Mouse (Mus musculus) left cerebral cortex, adult 2 months (tissue): ENCODE measurements around the gene Fancd2. TPM values are rescaled to one million over a fixed set of nuclear protein-coding genes. Genes with fewer than 3 reads are reported as not detected.

Source experiments
- DNase-seq, 2 experiments: peaks; one replicate each; pipeline ENCODE4 v3.0.0; 2021 to 2022; ENCODE audit warnings: low spot score in 2 of 2, mixed read lengths in 1 of 2; ENCODE audit errors: extremely low spot score in 1 of 2
- H3K27ac ChIP-seq: fragments of 200-600 bp; 2 replicates; pipeline ENCODE4 v1.8.1; 2022
- H3K4me3 ChIP-seq: fragments of 200-600 bp; 2 replicates; pipeline ENCODE4 v1.8.1; 2022
- CTCF ChIP-seq: fragments of 200-600 bp; IDR thresholded peaks from 2 replicates; pipeline ENCODE4 v1.8.1; 2022; ENCODE audit warnings: antibody characterized with exemption, mild to moderate bottlenecking, moderate library complexity
- intact Hi-C: fragments of 180-260 bp; cut with DNase I; formaldehyde crosslinking; loops from one replicate; pipeline ENCODE4 v1.15.1; 2025
- total RNA-seq, 2 experiments: library from RNA; stranded (reverse); gene quantifications; 2 replicates each; pipeline ENCODE4 v1.2.3; 2021

Fancd2 gene
- total RNA-seq, 2 experiments from 2014 or later = 2.1 to 2.2 TPM

- no peak for TF ChIP-seq CTCF
- peak within 1 kb of the TSS; percentile 95 for H3K27ac ChIP-seq
- peak; percentile 77 to 80 for DNase-seq
- intact Hi-C loops = loop anchor here (2.0 to 5.0 kb wide), 2 partner anchors 107 to 121 kb away; partner anchors contain the start of gene Vhl
- peak within 1 kb of the TSS; percentile 76 for H3K4me3 ChIP-seq
These were observed 29.9 kb upstream of the Fancd2 start, which contains the start of gene Prrt3 for GRCm38 (mm10) chr6:113501388-113502084. Prrt3 (minus strand) TSS chr6:113501931.

- TF ChIP-seq CTCF = no peak
- Histone ChIP-seq H3K4me3 (no peak overlapping the region), H3K27ac (no peak overlapping the region)
- DNase-seq = no peak
- intact Hi-C loops = loop anchor here (5.0 kb wide), 1 partner anchor 120 kb away; the partner anchor contains the start of gene Vhl
These were observed 28.7 kb upstream of the Fancd2 start for GRCm38 (mm10) chr6:113502801-113503200.

DNA sequence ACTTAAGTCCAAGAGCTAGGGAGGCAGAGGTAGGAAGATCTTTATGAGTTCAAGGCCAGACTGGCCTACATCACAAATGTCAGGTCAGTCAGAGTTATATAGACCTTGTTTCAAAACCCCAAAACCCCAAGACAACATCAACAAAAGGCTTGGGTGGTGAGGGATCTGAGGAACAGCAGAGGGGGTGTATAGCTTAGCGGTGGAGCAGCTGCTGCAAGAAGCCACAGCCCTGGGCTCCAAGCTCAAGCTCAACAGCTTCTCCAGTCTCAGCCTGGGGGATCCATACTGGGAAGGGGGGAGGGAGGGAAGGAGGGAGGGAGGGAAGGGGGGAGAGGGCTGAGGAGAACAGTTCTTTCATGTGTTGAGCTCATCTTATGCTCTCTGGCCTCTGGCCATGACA lies 25.8 kb upstream of the Fancd2 start:
- TF ChIP-seq CTCF = no peak
- DNase-seq = no peak
- intact Hi-C loops = no loop called here
- no peak overlapping the region for H3K27ac ChIP-seq
- no peak overlapping the region for H3K4me3 ChIP-seq

DNA sequence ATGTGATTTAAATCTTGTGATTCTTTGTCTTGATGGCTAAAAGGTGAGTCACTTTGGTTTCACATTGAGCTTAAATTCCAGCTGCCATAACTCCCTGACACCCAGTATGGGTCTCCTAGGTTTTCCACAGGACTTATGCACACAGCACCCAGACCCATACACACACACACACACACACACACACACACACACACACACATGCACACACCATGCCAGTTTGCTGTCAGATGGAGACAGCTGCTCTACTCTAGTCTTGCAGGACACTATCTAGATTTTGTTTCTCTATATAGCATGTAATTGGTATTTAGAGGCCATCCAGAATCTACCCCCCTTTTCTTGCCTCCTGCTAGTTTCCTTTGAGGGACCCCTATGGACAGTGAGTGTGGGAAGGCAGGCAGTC lies 24.4 kb upstream of the Fancd2 start:
- intact Hi-C loops = no loop called here
- Histone ChIP-seq H3K27ac (no peak overlapping the region), H3K4me3 (no peak overlapping the region)
- no peak for TF ChIP-seq CTCF
- no peak for DNase-seq

- no peak for TF ChIP-seq CTCF
- H3K27ac ChIP-seq = no peak overlapping the region
- H3K4me3 ChIP-seq = no peak overlapping the region
- no peak for DNase-seq
- intact Hi-C loops = no loop called here
These were observed 23.1 kb upstream of the Fancd2 start for GRCm38 (mm10) chr6:113508272-113508946.

- no peak overlapping the region for H3K27ac ChIP-seq
- DNase-seq = no peak
- H3K4me3 ChIP-seq = no peak overlapping the region
- intact Hi-C loops = no loop called here
- no peak for TF ChIP-seq CTCF
These were observed 22.6 kb upstream of the Fancd2 start for GRCm38 (mm10) chr6:113508947-113509280.

DNA sequence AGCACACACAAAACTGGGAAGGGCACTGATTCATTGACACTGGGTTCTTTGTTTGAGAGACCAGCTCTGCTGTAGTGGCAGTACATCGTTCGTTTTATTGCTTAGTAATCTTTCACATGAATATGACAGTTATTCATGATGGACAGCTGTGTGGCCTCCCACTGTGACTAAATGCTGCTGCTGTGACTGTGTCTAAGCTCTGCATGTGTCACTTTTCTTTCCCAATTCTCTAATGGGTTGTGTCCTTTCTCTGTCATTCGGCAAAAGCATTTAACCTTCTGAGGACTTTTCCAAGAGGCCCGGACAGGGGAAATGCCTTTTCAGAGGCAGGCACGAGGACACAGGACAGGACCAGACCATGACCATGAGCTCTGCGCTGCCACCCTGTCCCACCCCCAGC lies 17.5 kb upstream of the Fancd2 start:
- no peak overlapping the region for H3K27ac ChIP-seq
- intact Hi-C loops = no loop called here
- TF ChIP-seq CTCF = no peak
- DNase-seq = no peak
- no peak overlapping the region for H3K4me3 ChIP-seq

GRCm38 (mm10) chr6:113514600-113514999 lies 16.9 kb upstream of the Fancd2 start:
- Histone ChIP-seq H3K4me3 (no peak overlapping the region), H3K27ac (no peak overlapping the region)
- DNase-seq = no peak
- intact Hi-C loops = no loop called here
- TF ChIP-seq CTCF = no peak

DNA sequence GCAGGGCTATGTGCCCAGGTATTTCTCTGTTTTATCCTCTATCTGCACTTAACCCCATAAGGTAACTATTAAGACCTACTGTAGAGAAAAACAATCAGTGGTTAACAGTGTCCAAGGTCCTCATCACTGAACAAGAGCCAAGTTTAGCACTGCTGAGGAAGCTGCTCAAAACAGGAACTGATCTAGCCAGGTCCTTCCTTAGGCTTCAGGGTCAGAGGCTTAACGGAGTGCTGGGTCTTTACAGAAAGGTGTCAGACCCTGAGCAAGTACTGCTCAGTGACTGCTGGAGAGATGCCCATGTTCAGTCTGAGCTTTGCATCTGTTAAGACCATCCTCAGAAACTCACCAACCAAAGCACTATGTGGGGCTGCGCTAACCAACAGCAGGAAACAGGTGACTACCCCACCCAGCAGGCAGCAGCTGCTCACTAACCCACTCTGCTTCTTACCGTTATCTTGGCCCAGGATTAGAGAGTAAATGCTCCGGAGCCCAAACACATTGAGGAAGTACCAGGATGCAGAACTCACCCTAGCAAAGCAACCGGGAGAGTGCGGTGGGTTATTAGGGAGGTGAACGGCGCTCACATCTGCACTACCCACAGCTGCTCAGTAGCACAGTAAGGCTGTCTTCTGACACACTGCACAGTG lies 13.9 kb upstream of the Fancd2 start:
- Histone ChIP-seq H3K27ac (no peak overlapping the region), H3K4me3 (no peak overlapping the region)
- intact Hi-C loops = no loop called here
- no peak for DNase-seq
- no peak for TF ChIP-seq CTCF

GRCm38 (mm10) chr6:113522310-113522709 lies 9.2 kb upstream of the Fancd2 start:
- no peak for DNase-seq
- TF ChIP-seq CTCF = no peak
- intact Hi-C loops = loop anchor here (2.0 kb wide), 1 partner anchor 92 kb away; no protein-coding TSS in a partner anchor
- Histone ChIP-seq H3K4me3 (no peak overlapping the region), H3K27ac (no peak overlapping the region)

GRCm38 (mm10) chr6:113523420-113523819 lies 8.1 kb upstream of the Fancd2 start:
- DNase-seq = peak; percentile 19 to 24
- Histone ChIP-seq H3K4me3 (no peak overlapping the region), H3K27ac (no peak overlapping the region)
- intact Hi-C loops = loop anchor here (2.0 kb wide), 1 partner anchor 91 kb away; no protein-coding TSS in a partner anchor
- no peak for TF ChIP-seq CTCF

- H3K4me3 ChIP-seq = peak overlapping the region; percentile 96
- intact Hi-C loops = loop anchor here (5.0 kb wide), 2 partner anchors 70 to 150 kb away; partner anchors contain the start of genes Brk1 and Fancd2os
- no peak for TF ChIP-seq CTCF
- no peak overlapping the region for H3K27ac ChIP-seq
- no peak for DNase-seq
These were observed 440 bp downstream of the Fancd2 start for GRCm38 (mm10) chr6:113531840-113532404.
